In genomic region chr9:121810081-121810821, GRCm38 (mm10) we compare ENCODE assay signal across 8 mouse cellular contexts. TPM values are rescaled to one million over a fixed set of nuclear protein-coding genes. Genes with fewer than 3 reads are reported as not detected.
DNase-seq lines count a peak whose midpoint lies in the region; ATAC-seq lines count a peak whose summit lies in the region.

No protein-coding gene starts in this region.

- H3K4me2 ChIP-seq in hindbrain, embryonic 16.5 days (ENCODE audit: low read length), result no peak overlapping the region
- H3K4me2 ChIP-seq in stomach, embryonic 16.5 days (ENCODE audit: low read depth, low read length), result peak overlapping the region; percentile 17; the same call in 1 of the 2 replicates

- peak overlapping the region; percentile 68 for H3K27ac ChIP-seq in hindbrain, embryonic 16.5 days (ENCODE audit: low read depth, low read length)
- H3K27ac ChIP-seq in stomach, embryonic 16.5 days (ENCODE audit: low read length), result no peak overlapping the region

- no peaks in the 10 kb centered on the region for H3K36me3 ChIP-seq in hindbrain, embryonic 16.5 days (ENCODE audit: control insufficient read depth, insufficient read depth, low read length)
- no peaks in the 10 kb centered on the region for H3K36me3 ChIP-seq in stomach, embryonic 16.5 days (ENCODE audit: control insufficient read depth, insufficient read depth, low read length)

- ATAC-seq in hindbrain, embryonic 16.5 days, result peak; percentile 85
- ATAC-seq in stomach, embryonic 16.5 days (ENCODE audit: insufficient read depth, low FRiP score), result peak; percentile 44; the same call in 1 of the 2 replicates
- ATAC-seq in monocyte, adult 5-6 weeks (replicated peaks; ENCODE audit: insufficient number of reproducible peaks, low FRiP score, low TSS enrichment, poor library complexity, severe bottlenecking), result no peak

- peak; percentile 84 for DNase-seq in heart, adult 11 months
- DNase-seq in heart, postnatal 36 days, result no peak
- peak; percentile 50 to 61 for DNase-seq in cerebellum, postnatal 25 days
- peak; percentile 44 for DNase-seq in mesoderm, embryonic 11.5 days (ENCODE audit: low read depth, low spot score)
- DNase-seq in thymus, adult 18-20 months, result no peak

- no peaks in the 10 kb centered on the region for H3K9me3 ChIP-seq in hindbrain, embryonic 16.5 days (ENCODE audit: control insufficient read depth, low read length)
- no peaks in the 10 kb centered on the region for H3K9me3 ChIP-seq in stomach, embryonic 16.5 days (replicated peaks; ENCODE audit: control insufficient read depth, low read length)

- no peaks in the 10 kb centered on the region for H3K27me3 ChIP-seq in hindbrain, embryonic 16.5 days (replicated peaks; ENCODE audit: control insufficient read depth, insufficient read depth, low read length)
- H3K27me3 ChIP-seq in stomach, embryonic 16.5 days (ENCODE audit: control insufficient read depth, insufficient read depth, low read length), result no peaks in the 10 kb centered on the region

- 10% methylated on average over 15 of the region's 15 CpGs for WGBS in hindbrain, embryonic 16.5 days
- WGBS in stomach, embryonic 16.5 days, result 40% methylated on average over 15 of the region's 15 CpGs

- no peak overlapping the region for H3K4me3 ChIP-seq in hindbrain, embryonic 16.5 days (ENCODE audit: low read length)
- H3K4me3 ChIP-seq in stomach, embryonic 16.5 days (replicated peaks; ENCODE audit: low read length), result no peak overlapping the region

- peaks cover 18% of the 10 kb centered on the region for H3K4me1 ChIP-seq in hindbrain, embryonic 16.5 days (ENCODE audit: control insufficient read depth, insufficient read depth, low read depth, low read length)
- peaks cover 7% of the 10 kb centered on the region for H3K4me1 ChIP-seq in stomach, embryonic 16.5 days (ENCODE audit: control insufficient read depth, insufficient read depth, low read length)

- H3K9ac ChIP-seq in hindbrain, embryonic 16.5 days (ENCODE audit: low read depth, low read length), result peak overlapping the region; percentile 0; the same call in 1 of the 2 replicates
- H3K9ac ChIP-seq in stomach, embryonic 16.5 days (ENCODE audit: low read length), result 0 out of 2 replicates have a peak overlapping the region, but pooled peaks have one; percentile 2

- intact Hi-C loops in heart, postnatal 36 days (cut with DNase I), result no loop called here

RNA-seq across cellular contexts. Expression of gene Hhatl, which starts 17.9 kb away (rescaled TPM):
- 100 to 1,000 TPM; 101 to 127 TPM for total RNA-seq in heart, postnatal 36 days (2021)
- polyA plus RNA-seq in hindbrain, embryonic 16.5 days (2015; fragmentation: Nextera tagmentation; extraction: Ambion mirVana), result 0.50 and 0.55 TPM in 2 replicates
- 2.2 and 4.3 TPM in 2 replicates for polyA plus RNA-seq in stomach, embryonic 16.5 days (2015; fragmentation: Nextera tagmentation; extraction: Ambion mirVana)
- not detected in 3 replicates for total RNA-seq in monocyte, adult 5-6 weeks (2017)

RNA-seq across cellular contexts. Expression of gene Ccdc13, which starts 29.0 kb away (rescaled TPM):
- not detected for total RNA-seq in heart, postnatal 36 days (2021)
- polyA plus RNA-seq in hindbrain, embryonic 16.5 days (2015; fragmentation: Nextera tagmentation; extraction: Ambion mirVana), result 2.8 and 3.6 TPM in 2 replicates
- 0.56 and 0.59 TPM in 2 replicates for polyA plus RNA-seq in stomach, embryonic 16.5 days (2015; fragmentation: Nextera tagmentation; extraction: Ambion mirVana)
- total RNA-seq in monocyte, adult 5-6 weeks (2017), result 0.53 to 0.58 TPM in 2 of 3 replicates, not detected in the other

RNA-seq across cellular contexts. Expression of gene Klhl40, which starts 32.8 kb away (rescaled TPM):
- 10 to 100 TPM in 1 of 2 experiments, 1 to 10 TPM in 1; 8.4 to 10.2 TPM for total RNA-seq in heart, postnatal 36 days (2021)
- polyA plus RNA-seq in hindbrain, embryonic 16.5 days (2015; fragmentation: Nextera tagmentation; extraction: Ambion mirVana), result 1.9 and 3.3 TPM in 2 replicates
- polyA plus RNA-seq in stomach, embryonic 16.5 days (2015; fragmentation: Nextera tagmentation; extraction: Ambion mirVana), result 0.45 and 8.0 TPM in 2 replicates
- total RNA-seq in monocyte, adult 5-6 weeks (2017), result not detected in 3 replicates

RNA-seq across cellular contexts. Expression of gene Higd1a, which starts 47.9 kb away (rescaled TPM):
- total RNA-seq in heart, postnatal 36 days (2021), result 100 to 1,000 TPM; 209 to 218 TPM
- 160 and 166 TPM in 2 replicates for polyA plus RNA-seq in hindbrain, embryonic 16.5 days (2015; fragmentation: Nextera tagmentation; extraction: Ambion mirVana)
- polyA plus RNA-seq in stomach, embryonic 16.5 days (2015; fragmentation: Nextera tagmentation; extraction: Ambion mirVana), result 293 and 317 TPM in 2 replicates
- 32.4 to 39.0 TPM (median 35.7 TPM) in 3 replicates for total RNA-seq in monocyte, adult 5-6 weeks (2017)

RNA-seq across cellular contexts. Expression of gene Zfp651, which starts 51.1 kb away (rescaled TPM):
- 100 to 1,000 TPM; 120 to 124 TPM for total RNA-seq in heart, postnatal 36 days (2021)
- 15.0 and 22.8 TPM in 2 replicates for polyA plus RNA-seq in hindbrain, embryonic 16.5 days (2015; fragmentation: Nextera tagmentation; extraction: Ambion mirVana)
- polyA plus RNA-seq in stomach, embryonic 16.5 days (2015; fragmentation: Nextera tagmentation; extraction: Ambion mirVana), result 7.9 and 8.0 TPM in 2 replicates
- not detected in 3 replicates for total RNA-seq in monocyte, adult 5-6 weeks (2017)

Comparison
In these comparisons a context has a peak if more than half of its experiments do, and no peak if none do; other contexts are left out.
1. DNase-seq: peak in heart, adult 11 months (single experiment), cerebellum, postnatal 25 days (2 of 2) and mesoderm, embryonic 11.5 days (single experiment); none in heart, postnatal 36 days (0 of 2) and thymus, adult 18-20 months (0 of 2).
2. RNA of gene Hhatl, which starts 17.9 kb away (total RNA-seq): 101 to 127 TPM in heart, postnatal 36 days; not detected in monocyte, adult 5-6 weeks; every median in the first group is over 100 times any median in the second.